ENCODE assay signal across 25 mouse cellular contexts in genomic region chr7:121044251-121044650, GRCm38 (mm10). TPM values are rescaled to one million over a fixed set of nuclear protein-coding genes. Genes with fewer than 3 reads are reported as not detected.
A peak's percentile ranks its signal among the peaks of the same experiment; 100 is the strongest.
DNase-seq lines count a peak whose midpoint lies in the region; ATAC-seq and TF ChIP-seq lines count a peak whose summit lies in the region.
"Had no signal": no experiment of that assay in that cellular context is flagged by ENCODE, and none has a peak within 500 bp of the region (broad histone marks: within the 10 kb centered on the region; RNA-seq: fewer than 3 reads in every experiment).

No protein-coding gene starts in this region.

- no peak for TF ChIP-seq EP300 in heart, adult 2 months (IDR thresholded peaks at IDR 0.05; ENCODE audit: insufficient read depth, low read depth, low read length)
- TF ChIP-seq EP300 in heart, postnatal 0 days (IDR thresholded peaks at IDR 0.05; ENCODE audit: low read depth): no peak

- peak in 1 of 2 experiments; percentile 53 for DNase-seq in heart, adult 2 months
- DNase-seq in heart, adult 9 months (ENCODE audit: low spot score in 2 of 2): peak; percentile 35 to 54
- peak; percentile 57 for DNase-seq in heart, postnatal 0 days (ENCODE audit: low spot score)
- no peak for DNase-seq in cerebellum, adult 11 months
- no peak for DNase-seq in cerebellum, adult 11-12 months
- DNase-seq: adrenal gland, postnatal 25 days; cerebellum, adult 8-10 months; cerebellum, postnatal 14 days; embryo, embryonic 11 days; gastrocnemius, postnatal 10 days; kidney, adult 8-10 months had no signal

- H3K36me3 ChIP-seq in heart, adult 2 months (ENCODE audit: control insufficient read depth, insufficient read depth, low read length): peaks cover 34% of the 10 kb centered on the region
- H3K36me3 ChIP-seq in heart, embryonic 12.5 days: peaks cover 5% of the 10 kb centered on the region
- H3K36me3 ChIP-seq in heart, postnatal 0 days (replicated peaks; ENCODE audit: control insufficient read depth, insufficient read depth, low read length): peaks cover 8% of the 10 kb centered on the region

- no peak for TF ChIP-seq CTCF in heart, adult 2 months (IDR thresholded peaks at IDR 0.05)
- TF ChIP-seq CTCF in heart, postnatal 0 days (IDR thresholded peaks at IDR 0.05; ENCODE audit: low read depth): no peak

- no peak for TF ChIP-seq POLR2A in heart, adult 2 months (IDR thresholded peaks at IDR 0.05; ENCODE audit: insufficient read depth, low read depth, low read length)

- no peak overlapping the region for H3K9ac ChIP-seq in heart, adult 2 months (ENCODE audit: low read depth, low read length)
- H3K9ac ChIP-seq in heart, embryonic 12.5 days: no peak overlapping the region
- 0 out of 2 replicates have a peak overlapping the region, but pooled peaks have one; percentile 10 for H3K9ac ChIP-seq in heart, postnatal 0 days (replicated peaks; ENCODE audit: low read depth, low read length)
- H3K9ac ChIP-seq: embryonic facial prominence, embryonic 15.5 days; forebrain, embryonic 15.5 days; hindbrain, embryonic 12.5 days had no signal

- peaks cover 11% of the 10 kb centered on the region for H3K79me2 ChIP-seq in heart, adult 2 months (replicated peaks; ENCODE audit: control insufficient read depth, insufficient read depth, low read length)

- intact Hi-C loops in heart, adult 2 months (cut with DNase I): no loop called here

- no peak for ATAC-seq in heart, embryonic 12.5 days (ENCODE audit: insufficient number of reproducible peaks, low FRiP score)
- ATAC-seq in heart, postnatal 0 days (ENCODE audit: insufficient read depth, low read depth): peak; percentile 29
- ATAC-seq: activated CD4-positive, CD25-positive, alpha-beta regulatory T cell, adult 4 months; forebrain, embryonic 15.5 days; hindbrain, embryonic 16.5 days; inflammation-experienced regulatory T-cells, adult 6 months; intestine, postnatal 0 days; Patski had no signal

- no peak overlapping the region for H3K4me3 ChIP-seq in heart, adult 2 months
- no peak overlapping the region for H3K4me3 ChIP-seq in heart, embryonic 12.5 days
- H3K4me3 ChIP-seq in heart, postnatal 0 days (ENCODE audit: low read depth, low read length): no peak overlapping the region
- H3K4me3 ChIP-seq: embryonic facial prominence, embryonic 15.5 days; erythroblast, embryonic 14.5 days; forebrain, embryonic 15.5 days; hindbrain, embryonic 12.5 days had no signal

- H3K27me3 ChIP-seq in heart, adult 2 months (ENCODE audit: control insufficient read depth, insufficient read depth, low read length): no peaks in the 10 kb centered on the region
- no peaks in the 10 kb centered on the region for H3K27me3 ChIP-seq in heart, embryonic 12.5 days (replicated peaks)
- H3K27me3 ChIP-seq in heart, postnatal 0 days (ENCODE audit: control insufficient read depth, insufficient read depth, low read length): no peaks in the 10 kb centered on the region
- H3K27me3 ChIP-seq: CH12.LX; embryonic facial prominence, embryonic 15.5 days; forebrain, embryonic 15.5 days; hindbrain, embryonic 12.5 days; Patski had no signal

- H3K27ac ChIP-seq in heart, adult 2 months: peak overlapping the region; percentile 77
- no peak overlapping the region; the same call in 1 of the 2 replicates for H3K27ac ChIP-seq in heart, embryonic 12.5 days (ENCODE audit: poor library complexity, severe bottlenecking)
- H3K27ac ChIP-seq in heart, postnatal 0 days (ENCODE audit: low read depth): peak overlapping the region; percentile 66
- H3K27ac ChIP-seq: embryonic facial prominence, embryonic 15.5 days; forebrain, embryonic 15.5 days; hindbrain, embryonic 12.5 days had no signal

- 42% methylated on average over 1 of the region's 1 CpGs for WGBS in heart, adult 2 months
- 29% methylated on average over 1 of the region's 1 CpGs for WGBS in heart, embryonic 12.5 days
- 18% methylated on average over 1 of the region's 1 CpGs for WGBS in heart, postnatal 0 days

- no peak overlapping the region for H3K4me2 ChIP-seq in heart, embryonic 12.5 days
- H3K4me2 ChIP-seq in heart, postnatal 0 days (ENCODE audit: low read depth, low read length): no peak overlapping the region
- H3K4me2 ChIP-seq: embryonic facial prominence, embryonic 15.5 days; forebrain, embryonic 15.5 days; hindbrain, embryonic 12.5 days had no signal

- no peaks in the 10 kb centered on the region for H3K9me3 ChIP-seq in heart, embryonic 12.5 days (replicated peaks)
- no peaks in the 10 kb centered on the region for H3K9me3 ChIP-seq in heart, postnatal 0 days (replicated peaks; ENCODE audit: control insufficient read depth, low read length)
- H3K9me3 ChIP-seq: embryonic facial prominence, embryonic 15.5 days; forebrain, embryonic 15.5 days; hindbrain, embryonic 12.5 days had no signal

- H3K4me1 ChIP-seq in heart, adult 2 months (ENCODE audit: control insufficient read depth, insufficient read depth, low read length): peaks cover 16% of the 10 kb centered on the region
- H3K4me1 ChIP-seq in heart, embryonic 12.5 days (replicated peaks): peaks cover 21% of the 10 kb centered on the region
- H3K4me1 ChIP-seq in heart, postnatal 0 days (ENCODE audit: control insufficient read depth, insufficient read depth): peaks cover 34% of the 10 kb centered on the region

RNA-seq across cellular contexts. Expression of gene Mettl9, which starts 10.0 kb away (rescaled TPM):
- 10 to 100 TPM; 80.7 to 85.1 TPM for total RNA-seq in heart, adult 2 months (2021)
- polyA plus RNA-seq in heart, adult 2 months (2012; rRNA removed): 23.5 and 40.2 TPM in 2 replicates
- 116 TPM in 2 replicates for polyA plus RNA-seq in heart, embryonic 12.5 days (2016; fragmentation: Nextera tagmentation; extraction: Ambion mirVana)
- total RNA-seq in heart, postnatal 0 days (2014; rRNA removed; ENCODE audit: low replicate concordance): 44.8 and 52.8 TPM in 2 replicates
- polyA plus RNA-seq in heart, postnatal 0 days (2015; fragmentation: Nextera tagmentation; extraction: Ambion mirVana): 81.2 and 82.4 TPM in 2 replicates

RNA-seq across cellular contexts. Expression of gene Igsf6, which starts 30.1 kb away (rescaled TPM):
- total RNA-seq in heart, adult 2 months (2021): 1 to 10 TPM in 1 of 2 experiments, under 1 TPM in 1; 0.98 to 1.5 TPM
- polyA plus RNA-seq in heart, adult 2 months (2012; rRNA removed): 0.76 TPM in 2 replicates
- 0.50 and 1.0 TPM in 2 replicates for polyA plus RNA-seq in heart, embryonic 12.5 days (2016; fragmentation: Nextera tagmentation; extraction: Ambion mirVana)
- 1.6 TPM in 1 of 2 replicates, not detected in the other for total RNA-seq in heart, postnatal 0 days (2014; rRNA removed; ENCODE audit: low replicate concordance)
- 1.1 TPM in 2 replicates for polyA plus RNA-seq in heart, postnatal 0 days (2015; fragmentation: Nextera tagmentation; extraction: Ambion mirVana)
- total RNA-seq: CH12.LX had no signal

RNA-seq across cellular contexts. Expression of gene Otoa, which starts 37.2 kb away (rescaled TPM):
- total RNA-seq in heart, adult 2 months (2021): under 1 TPM in 1 of 2 experiments, not detected in 1; 0.30 TPM
- 0.10 TPM in 1 of 2 replicates, not detected in the other for polyA plus RNA-seq in heart, adult 2 months (2012; rRNA removed)
- 0.26 TPM in 1 of 2 replicates, not detected in the other for polyA plus RNA-seq in heart, embryonic 12.5 days (2016; fragmentation: Nextera tagmentation; extraction: Ambion mirVana)
- total RNA-seq in heart, postnatal 0 days (2014; rRNA removed; ENCODE audit: low replicate concordance): 0.08 and 0.11 TPM in 2 replicates
- 0.25 and 0.46 TPM in 2 replicates for polyA plus RNA-seq in heart, postnatal 0 days (2015; fragmentation: Nextera tagmentation; extraction: Ambion mirVana)
- total RNA-seq: heart, postnatal 36 days had no signal
- polyA plus RNA-seq: activated CD4-positive, CD25-positive, alpha-beta regulatory T cell, adult 4 months; embryonic facial prominence, embryonic 11.5 days; erythroblast, embryonic 14.5 days; forebrain, embryonic 11.5 days; forebrain, embryonic 15.5 days; inflammation-experienced regulatory T-cells, adult 6 months had no signal

Comparison
In these comparisons a context has a peak if more than half of its experiments do, and no peak if none do; other contexts are left out.
1. DNase-seq: peak in heart, adult 9 months (2 of 2) and heart, postnatal 0 days (single experiment); none in cerebellum, adult 11 months (single experiment) and cerebellum, adult 11-12 months (single experiment).